Mouse (Mus musculus) left cerebral cortex, postnatal 36 days (tissue): ENCODE data around the gene Myo1d. TPM values are rescaled to one million over a fixed set of nuclear protein-coding genes. Genes with fewer than 3 reads are reported as not detected.

ENCODE experiments used
- DNase-seq, 2 experiments: peaks; one replicate each; pipeline ENCODE4 v3.0.0; 2021 to 2022; ENCODE audit warnings: low spot score in 2 of 2, mixed read lengths in 1 of 2
- intact Hi-C: fragments of 180-260 bp; cut with DNase I; formaldehyde crosslinking; loops from one replicate; pipeline ENCODE4 v1.15.1; 2025
- total RNA-seq, 2 experiments: library from RNA; stranded (reverse); gene quantifications; 2 replicates each; pipeline ENCODE4 v1.2.3; 2021

The Myo1d gene
- total RNA-seq, 2 experiments from 2014 or later = 6.5 to 7.0 TPM

DNA sequence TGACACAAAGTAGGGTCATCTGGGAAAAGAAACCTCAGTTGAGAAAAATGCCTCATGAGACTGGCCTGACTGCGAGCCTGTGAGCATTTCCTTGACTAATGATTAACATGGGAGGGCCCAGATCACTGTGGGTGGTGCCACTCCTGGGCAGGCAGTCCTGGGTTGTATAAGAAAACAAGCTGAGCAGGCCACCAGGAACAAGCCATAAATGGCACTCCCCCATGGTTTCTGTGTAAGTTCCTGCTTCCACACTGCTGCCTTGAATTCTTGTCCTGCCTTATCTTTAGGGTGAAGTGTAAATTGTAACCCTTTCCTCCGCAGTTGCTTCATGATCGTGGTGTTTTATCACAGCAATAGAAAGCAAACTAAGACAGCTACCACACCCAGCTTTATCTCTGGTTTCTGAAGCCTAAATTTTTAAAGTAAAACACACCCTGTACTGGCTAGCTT, 4.5 kb upstream of the Myo1d start:
- intact Hi-C loops = loop anchor here (2.0 kb wide), 1 partner anchor 32 kb away; no protein-coding TSS in a partner anchor
- DNase-seq = no peak

DNA sequence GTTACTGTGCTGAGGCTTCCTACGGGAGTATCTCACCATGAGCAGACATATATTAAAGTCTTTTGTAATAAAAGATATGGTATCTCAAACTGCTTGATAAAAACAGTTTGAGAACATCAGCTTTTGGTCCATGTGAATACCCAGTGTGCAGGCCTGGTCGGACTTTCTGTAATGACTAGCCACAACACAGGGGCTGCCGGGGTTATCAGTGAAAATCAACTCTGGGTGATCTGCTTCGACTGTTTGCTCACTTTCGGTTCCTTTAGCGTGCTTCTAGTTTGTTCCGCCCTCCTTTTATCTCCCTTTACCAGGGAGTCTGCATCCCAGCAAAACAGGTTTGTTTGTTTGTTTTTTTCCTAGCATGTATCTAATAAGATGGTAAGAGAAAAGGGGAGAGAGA, 3.6 kb upstream of the Myo1d start:
- DNase-seq = no peak
- intact Hi-C loops = no loop called here

DNA sequence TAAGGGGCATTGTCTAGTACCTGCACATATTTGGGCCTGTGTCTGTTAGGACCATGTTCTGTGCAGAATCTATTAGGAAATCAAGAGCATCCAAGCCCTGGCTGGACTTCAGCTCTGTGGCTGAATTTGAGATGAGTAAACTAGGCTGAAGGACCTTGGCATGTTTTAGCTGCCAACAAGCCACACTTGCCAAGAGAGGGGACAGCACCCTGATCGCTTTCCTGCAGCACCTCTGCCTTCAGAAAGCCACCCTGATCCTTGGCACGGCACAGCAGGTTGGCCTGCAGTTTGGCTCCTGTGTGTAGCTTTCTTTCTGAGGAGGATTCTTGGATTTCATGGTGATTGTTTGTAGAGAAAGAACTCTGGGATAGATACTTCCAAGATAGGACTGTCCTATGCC, 1.7 kb upstream of the Myo1d start:
- intact Hi-C loops = loop anchor here (1.0 kb wide), 1 partner anchor 83 kb away; no protein-coding TSS in a partner anchor

DNA sequence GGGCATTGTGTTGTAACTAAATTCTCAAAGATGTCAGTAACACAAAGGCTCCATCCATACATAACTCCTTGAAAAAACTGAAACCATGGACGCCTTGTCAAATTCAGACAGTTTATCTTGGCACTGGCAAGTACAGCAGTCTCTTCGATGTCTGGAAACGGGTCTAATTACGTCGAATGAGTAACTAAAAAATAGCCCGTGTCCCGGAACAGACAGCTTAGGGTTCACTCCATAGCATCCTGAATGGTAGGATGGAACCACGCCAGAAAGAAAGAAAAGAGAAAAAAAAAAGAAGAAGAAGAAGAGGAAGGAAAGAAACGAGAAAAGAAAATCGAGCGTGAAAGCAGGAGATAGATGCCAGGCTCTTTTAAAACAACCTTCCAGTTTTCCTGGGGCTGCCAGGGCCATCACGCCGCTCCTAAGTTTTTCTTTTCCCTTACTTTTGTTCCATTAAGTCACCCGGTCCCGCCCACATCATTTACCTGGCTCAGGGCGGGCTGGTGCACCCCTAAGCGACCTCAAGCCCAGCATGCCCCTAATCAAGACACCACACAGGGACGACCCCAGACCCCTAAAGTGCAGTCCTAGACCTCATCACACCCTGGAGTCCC, 804 bp downstream of the Myo1d start:
- intact Hi-C loops = no loop called here
- no peak for DNase-seq

More for the DNA sequence above, 1.7 kb upstream of the Myo1d start:
- no peak for DNase-seq

DNA sequence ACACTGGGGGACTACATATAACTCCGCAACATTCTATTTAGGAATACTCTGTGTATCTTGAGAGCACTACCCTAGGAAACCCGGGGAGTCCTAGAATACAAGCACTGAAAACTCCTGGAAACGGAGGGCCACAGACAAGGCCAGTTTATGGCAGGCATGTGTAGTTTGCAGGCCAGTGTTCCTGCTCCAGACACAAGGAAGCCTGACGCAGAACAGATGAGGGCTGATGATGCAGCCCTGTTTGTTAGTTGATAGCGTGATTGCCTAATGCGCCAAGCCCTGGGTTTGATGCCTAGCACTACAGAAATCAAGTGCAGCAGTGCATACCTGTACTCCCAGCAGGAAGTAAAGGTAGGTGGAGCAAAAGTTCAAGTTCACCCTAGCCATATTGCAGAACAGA, 1.7 kb downstream of the Myo1d start:
- intact Hi-C loops = no loop called here
- DNase-seq = no peak

DNA sequence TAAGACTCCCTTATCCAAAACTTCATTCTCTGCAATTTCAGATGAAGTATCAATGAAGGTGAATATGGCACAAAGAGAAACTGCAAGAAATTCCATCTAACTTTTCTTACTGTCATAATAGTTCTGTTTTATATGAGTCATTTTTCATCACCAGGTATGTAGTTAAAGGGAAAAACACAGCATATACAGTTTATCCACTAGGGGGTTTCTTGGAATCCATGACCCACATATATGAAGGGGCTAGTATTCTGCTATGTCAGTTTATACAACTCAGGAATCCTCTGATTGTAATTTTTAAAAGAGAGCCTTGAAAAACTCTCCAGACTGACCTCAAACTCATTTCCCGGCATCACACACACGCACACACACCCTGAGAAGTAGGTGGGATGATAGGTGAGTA, 2.1 kb downstream of the Myo1d start:
- intact Hi-C loops = no loop called here
- DNase-seq = no peak

DNA sequence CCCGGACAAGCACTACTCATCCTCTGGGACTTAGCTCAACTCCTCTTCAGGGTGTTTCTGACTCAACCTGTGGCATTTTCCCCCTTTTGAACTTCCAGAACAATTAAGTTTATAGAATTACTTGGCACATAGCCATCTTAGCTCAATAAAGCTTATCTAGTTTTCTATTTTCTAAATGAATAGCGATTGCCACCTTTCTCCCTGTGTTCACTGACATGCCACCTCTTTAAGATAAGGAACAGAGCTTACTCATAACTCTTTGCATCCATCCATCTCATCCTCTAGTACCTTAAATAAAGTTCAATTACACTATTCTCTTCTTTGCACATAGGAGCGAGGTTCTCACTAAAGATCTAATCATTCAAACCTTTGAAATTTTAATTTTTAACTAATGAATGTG, 4.3 kb downstream of the Myo1d start:
- no peak for DNase-seq
- intact Hi-C loops = no loop called here

DNA sequence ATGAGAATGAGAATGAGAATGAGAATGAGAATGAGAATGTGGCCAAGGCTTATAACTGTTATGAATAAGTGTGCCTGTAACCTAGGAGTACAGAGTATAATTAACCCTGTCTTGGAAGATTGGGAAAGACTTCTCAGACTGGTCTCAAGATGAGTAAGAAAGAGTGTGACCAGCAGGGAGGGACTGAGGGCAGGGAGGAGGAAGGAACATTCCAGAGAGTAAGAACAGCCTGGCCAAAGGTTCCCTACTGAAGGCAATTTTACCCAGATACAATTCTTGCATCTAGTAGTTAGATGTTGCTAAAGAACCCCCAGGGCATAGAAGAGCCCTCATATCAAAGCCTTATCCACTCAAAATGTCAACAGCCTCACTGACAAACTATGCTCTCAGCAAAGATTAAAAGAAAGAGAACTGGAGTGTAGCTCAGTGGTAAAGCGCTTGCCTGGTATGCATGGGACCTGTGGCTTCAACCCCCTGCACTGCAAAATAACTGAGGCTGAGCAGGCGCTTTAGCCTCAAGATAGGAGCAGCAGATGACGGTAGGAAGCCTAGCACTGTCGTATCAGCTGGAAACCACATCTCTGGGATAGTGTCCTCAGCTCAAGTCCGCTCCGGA, 7.1 kb downstream of the Myo1d start:
- no peak for DNase-seq
- intact Hi-C loops = no loop called here

DNA sequence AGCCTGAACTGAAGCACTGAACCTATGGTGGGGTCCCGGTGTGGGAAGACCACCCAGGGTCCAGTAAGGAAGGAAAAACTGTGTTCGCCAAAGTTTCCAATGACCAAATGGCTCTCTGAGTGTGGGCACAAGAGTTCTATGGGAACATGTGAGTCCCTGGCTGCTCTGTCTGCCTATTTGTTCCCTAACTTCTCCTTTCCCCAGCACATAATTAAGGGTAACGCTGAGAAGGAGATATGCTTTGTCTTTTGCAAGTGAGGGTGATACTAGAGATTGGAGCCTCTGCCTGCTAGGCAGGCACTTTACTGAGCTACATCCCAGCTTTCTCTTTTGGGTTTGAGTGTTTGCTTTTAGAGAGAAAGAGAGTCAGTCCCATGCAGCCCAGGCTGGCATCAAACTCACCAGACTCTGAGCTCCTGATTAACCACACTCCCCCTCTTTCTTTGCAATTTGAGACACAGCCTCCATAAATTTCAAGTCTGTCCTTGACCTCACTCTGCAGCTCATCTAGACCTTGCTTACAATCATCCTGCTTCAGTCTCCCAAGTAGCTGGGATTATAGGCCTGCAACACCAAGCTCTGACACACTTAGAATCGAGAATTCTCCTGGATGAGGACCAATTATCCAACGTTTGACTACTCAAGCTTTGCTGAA, 8.1 kb downstream of the Myo1d start:
- intact Hi-C loops = no loop called here
- no peak for DNase-seq

DNA sequence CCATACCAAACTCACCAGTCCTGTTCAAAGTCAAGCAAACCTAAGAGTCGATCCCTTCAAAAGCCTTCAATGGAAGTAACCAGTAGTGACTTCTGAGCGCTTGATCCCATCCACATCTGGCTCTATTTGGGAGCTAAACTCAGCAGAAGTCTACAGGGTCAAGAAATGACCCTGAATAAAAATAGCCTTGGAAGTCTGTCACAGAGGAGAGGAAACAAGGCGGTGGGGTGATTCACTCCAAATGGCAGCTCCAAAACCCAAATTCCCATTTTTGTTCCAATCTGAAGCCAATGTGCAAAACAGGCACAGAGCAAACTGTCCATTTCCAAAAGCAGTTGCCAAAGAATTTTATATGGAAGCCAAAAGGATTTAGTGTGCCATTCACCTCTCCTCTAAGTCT, 8.6 kb downstream of the Myo1d start:
- DNase-seq = no peak
- intact Hi-C loops = no loop called here

DNA sequence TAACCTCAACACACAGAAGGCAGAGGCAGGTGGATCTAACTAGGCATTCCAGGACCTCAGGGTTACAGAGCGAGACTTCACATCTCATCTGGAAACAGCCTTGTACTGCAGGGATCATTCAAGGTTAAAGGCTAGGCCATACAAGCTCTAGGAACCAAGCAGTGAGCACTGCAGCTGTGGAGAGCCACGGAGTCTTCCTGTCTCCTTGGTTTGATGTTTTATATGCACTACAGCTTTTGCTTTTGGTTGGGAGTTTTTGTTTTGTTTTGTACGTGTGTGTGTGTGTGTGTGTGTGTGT, 12.6 kb downstream of the Myo1d start:
- no peak for DNase-seq
- intact Hi-C loops = no loop called here

DNA sequence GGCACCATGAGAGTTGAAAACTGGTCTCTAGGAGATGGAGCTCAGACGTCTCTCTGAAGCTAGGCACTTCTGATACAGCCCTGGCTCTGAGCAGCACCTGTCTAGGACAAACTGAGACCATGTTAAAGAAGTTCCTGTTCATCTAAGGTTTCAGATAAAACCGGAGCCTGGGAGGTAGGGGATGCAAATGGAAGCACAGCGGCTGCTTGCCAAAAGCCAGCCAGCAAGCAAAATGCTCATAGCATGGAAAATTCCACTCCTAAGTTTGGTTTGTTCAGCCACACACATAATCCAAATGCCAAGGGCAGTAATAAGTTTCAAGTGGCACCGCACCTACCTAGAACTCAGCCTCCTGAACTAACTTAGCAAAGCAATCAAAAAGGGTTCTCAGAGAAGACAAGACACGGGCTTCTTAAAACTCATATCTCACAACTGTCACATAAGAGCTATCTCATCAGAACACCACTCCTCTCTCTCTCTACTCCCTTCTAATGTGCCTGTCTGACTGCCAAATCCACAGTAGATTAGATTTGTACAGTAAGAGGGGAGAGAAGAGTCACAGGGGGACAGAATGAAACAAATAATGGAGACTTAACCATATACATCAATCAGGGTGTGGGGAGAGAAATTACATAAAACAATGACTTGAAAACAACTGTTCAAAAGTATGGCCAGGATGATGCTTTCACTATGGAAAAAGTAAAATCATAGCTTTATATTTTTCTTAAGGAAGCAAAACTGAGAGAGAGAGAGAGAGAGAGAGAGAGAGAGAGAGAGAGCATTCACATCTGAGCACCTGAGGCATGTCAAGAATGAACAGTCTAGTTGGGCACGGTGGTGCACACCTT, 13.1 kb downstream of the Myo1d start:
- intact Hi-C loops = no loop called here
- DNase-seq = no peak

DNA sequence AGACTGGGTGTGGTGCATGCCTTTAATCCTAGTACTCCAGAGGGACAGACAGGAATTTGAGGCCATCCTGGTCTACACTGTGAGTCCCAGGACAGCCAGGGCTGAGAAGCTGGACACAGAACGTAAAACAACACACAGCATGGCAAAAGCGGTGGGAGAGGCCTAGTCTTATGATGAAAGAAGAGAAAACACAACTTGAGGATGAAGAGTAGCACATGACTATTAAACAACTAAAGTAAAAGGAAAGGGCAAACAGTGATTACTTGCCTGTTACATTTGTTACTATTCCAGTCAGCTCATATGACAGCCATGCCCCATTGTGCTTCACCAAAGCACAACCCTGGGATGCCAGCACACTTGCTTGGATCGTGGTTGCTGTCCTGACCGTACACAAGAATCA, 13.8 kb downstream of the Myo1d start:
- intact Hi-C loops = no loop called here
- no peak for DNase-seq

DNA sequence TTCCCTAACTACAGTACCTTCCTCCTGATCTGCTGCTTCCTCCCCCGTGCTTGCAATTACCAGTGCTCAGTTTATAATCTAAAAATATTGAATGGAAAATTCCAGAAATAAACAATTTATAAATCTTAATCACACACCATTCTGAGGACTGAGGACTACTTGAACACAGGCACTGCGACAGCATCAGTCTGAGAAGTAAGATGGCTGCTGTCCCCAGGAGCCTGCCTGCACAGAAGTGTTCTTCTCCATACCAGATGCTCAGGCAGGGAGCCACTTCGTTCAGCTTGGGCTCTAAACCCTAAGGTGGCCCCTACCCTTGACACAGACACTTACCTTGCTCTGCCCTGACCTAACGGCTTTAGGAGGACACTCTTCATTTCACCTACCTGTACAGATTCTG, 17.8 kb downstream of the Myo1d start:
- DNase-seq = no peak
- intact Hi-C loops = no loop called here

DNA sequence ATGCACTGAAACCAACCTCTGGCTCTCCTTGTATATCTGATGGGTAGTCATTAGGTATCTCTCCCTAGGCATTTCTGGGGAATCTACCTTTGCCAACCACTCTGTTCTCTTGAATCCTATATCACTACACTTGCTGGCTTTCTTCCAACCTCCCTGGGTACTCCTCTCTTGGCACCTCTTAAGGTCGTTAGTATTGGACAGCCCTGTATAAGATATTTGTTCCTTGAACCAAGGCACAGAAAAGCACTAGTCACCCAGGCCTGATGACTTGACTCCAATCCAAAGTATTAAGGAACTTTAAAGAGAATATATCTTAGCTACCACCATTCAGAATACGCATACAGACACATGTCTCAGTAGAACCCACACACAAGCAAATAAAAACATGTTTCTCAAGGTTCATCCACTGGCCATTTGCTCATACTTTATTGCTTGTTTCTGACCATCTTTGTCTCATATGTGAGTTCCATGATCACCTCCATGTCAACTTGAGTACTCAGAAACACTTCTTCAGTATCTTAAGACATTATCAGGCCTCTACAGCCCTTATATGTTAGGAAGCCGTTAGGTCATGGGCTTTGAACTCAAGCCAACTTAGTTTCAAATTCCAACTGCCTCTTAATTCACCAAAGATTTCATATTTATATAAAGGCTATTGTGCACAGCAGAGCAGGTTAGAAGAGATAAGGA, 18.4 kb downstream of the Myo1d start:
- intact Hi-C loops = no loop called here
- no peak for DNase-seq

DNA sequence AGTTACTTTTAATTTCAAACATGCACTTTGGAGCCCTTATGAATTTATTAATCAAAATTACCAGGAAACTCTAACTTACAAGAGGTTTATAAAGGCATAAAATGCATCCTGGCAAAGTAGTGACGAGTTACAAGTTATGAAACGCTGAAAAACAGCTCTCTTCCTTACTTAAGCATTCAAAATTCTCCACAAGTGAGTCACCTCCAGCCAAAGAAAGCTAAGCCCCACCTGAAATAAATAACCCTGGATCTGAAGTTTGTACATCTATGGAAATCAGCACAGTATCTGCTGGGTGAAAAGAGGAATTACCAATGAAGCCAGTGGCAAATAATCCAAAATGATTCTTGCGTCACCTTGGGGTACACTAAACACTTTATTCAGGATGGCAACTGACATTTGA, 20.8 kb downstream of the Myo1d start:
- intact Hi-C loops = no loop called here
- no peak for DNase-seq

DNA sequence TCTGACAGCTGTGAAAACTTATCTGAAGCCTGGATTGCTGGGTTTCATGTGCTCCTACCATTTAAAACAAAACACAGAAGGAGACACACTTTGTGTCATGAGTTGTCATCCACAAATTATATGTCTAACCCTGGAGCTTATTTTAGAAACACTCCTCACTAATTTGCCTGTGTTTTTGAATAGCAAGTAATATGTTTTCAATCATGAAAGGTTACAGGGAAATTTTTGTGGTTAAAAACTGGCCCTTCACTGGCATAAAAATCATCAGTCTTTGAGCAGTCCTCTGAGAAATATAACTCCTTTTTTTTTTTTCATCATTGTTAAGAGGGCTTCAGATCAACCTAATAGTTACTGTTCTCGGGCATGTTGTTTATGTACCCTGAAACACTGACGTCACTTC, 25.6 kb downstream of the Myo1d start:
- intact Hi-C loops = no loop called here
- DNase-seq = no peak

DNA sequence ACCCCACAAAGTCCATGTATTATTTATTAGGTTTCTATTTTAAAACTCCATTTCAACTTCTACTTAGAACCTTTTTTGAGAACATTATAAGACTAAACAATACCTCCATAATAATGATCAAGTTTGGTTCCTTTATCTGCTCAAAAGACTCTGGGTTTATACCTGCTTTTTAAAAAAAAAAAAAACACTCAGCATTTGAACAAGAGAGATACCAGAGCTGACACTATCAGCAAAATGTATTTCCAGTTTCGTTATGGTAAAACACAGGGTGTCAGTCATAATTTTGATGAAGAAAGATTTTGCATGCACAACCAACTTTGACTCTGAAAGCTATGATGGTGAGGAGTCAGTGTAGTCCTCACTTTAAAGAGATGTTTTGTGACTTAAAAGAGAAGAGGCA, 28.7 kb downstream of the Myo1d start:
- no peak for DNase-seq
- intact Hi-C loops = no loop called here

DNA sequence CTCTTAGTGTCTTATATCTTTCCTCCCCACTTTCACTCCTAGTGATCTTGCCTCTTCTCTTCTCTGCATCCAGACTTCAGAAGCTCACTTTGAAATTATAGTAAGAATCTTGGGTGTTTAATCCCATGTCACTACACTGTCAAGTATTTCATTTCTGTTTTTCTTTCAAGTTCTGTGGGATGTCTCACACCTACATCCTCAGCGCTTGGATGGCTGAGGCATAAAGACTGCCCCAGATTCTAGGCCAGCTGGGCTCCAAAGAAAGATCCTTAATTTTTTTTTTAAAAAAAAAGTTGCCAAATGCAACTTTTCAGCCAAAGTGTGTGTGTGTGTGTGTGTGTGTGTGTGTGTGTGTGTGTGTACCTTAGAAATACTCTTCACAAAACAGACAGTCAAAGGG, 30.6 kb downstream of the Myo1d start:
- intact Hi-C loops = no loop called here
- DNase-seq = no peak

DNA sequence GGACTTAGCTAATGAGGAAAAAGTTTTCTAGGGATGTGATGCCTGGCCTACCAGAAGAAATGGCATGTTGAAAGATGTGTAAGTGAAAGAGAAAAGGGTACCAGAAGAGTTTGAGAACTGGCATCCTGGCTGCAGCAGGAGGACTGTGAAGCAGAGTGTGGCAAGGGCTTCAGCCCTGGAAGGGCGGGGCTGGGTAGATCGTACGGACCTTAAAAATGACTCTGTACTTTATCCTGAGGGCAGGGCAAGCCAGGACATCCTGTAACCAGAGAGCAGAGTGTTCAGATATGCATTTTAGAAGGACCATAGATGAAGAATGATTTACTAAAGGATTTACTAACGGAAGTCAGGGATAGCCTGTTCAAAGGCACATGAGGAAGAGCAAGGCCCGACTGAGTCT, 34.4 kb downstream of the Myo1d start:
- DNase-seq = no peak
- intact Hi-C loops = no loop called here
